Mouse (Mus musculus): ENCODE results near the gene Cx3cr1. TPM values are rescaled to one million over a fixed set of nuclear protein-coding genes. Genes with fewer than 3 reads are reported as not detected.
A peak's percentile ranks its signal among the peaks of the same experiment; 100 is the strongest.

Gene Cx3cr1
- 6.5 and 9.0 TPM in 2 replicates for polyA plus RNA-seq (2014; fragmentation: Nextera tagmentation; extraction: Ambion mirVana)

DNA sequence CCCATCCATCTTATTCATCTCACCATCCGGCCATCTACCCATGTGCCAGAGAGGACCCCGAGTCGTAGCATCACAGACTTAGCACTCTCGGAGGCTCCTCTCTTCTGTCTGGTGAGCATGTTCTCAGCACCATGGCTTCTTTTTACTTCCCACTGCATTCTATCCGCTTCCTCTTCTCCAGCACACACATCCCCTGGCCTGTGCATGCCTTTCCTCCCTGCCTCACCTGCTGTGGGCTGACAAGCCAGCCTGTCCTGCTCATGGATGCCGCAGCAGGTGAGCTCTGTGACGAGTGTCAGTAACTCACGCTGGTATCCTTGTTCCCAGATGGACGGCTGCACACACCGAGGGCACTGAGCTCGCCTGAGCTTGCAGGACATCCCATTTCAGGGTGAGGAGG lies at the start of gene Cx3cr1:
Gene Cx3cr1 (minus strand): TSS at position 101 of the 400 bp plus-strand sequence.
- Histone ChIP-seq H3K9ac (no peak within 1 kb of the TSS), H3K4me1 (replicated peaks; ENCODE audit: control insufficient read depth, insufficient read depth, low read length) (no peaks in the 10 kb centered on the region), H3K4me3 (replicated peaks; ENCODE audit: low read length) (no peak within 1 kb of the TSS), H3K27me3 (ENCODE audit: control insufficient read depth, insufficient read depth, low read length) (no peaks in the 10 kb centered on the region), H3K36me3 (replicated peaks; ENCODE audit: control insufficient read depth, insufficient read depth) (no peaks in the 10 kb centered on the region), H3K9me3 (ENCODE audit: control insufficient read depth, low read length) (no peaks in the 10 kb centered on the region), H3K4me2 (replicated peaks) (no peak within 1 kb of the TSS), H3K27ac (no peak within 1 kb of the TSS)
- ATAC-seq (ENCODE audit: low FRiP score) (no peak), DNase-seq (ENCODE audit: low spot score) (no peak)
- WGBS: 85% methylated on average over 11 of the region's 11 CpGs

DNA sequence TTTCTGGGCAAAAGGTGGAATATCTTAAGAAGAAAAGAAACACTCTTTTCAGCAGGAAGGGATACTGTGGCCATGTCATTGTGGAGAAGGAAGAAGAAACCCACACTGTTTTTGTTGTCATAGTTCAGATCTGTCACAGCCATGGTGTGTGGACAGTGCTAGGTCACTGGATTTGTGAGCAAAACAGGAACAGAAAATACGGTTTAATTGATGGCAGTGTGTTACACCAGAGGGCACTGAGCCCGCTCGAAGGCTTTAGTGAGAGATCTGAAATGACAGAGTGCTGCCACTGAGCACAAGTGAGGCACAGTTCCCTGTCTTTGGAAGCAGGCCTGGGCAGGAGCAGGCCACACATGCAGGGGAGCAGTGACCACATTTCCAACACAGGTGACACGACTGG lies 48.5 kb upstream of the Cx3cr1 start:
- Histone ChIP-seq H3K27me3 (ENCODE audit: control insufficient read depth, insufficient read depth, low read length) (no peaks in the 10 kb centered on the region), H3K4me2 (replicated peaks) (no peak overlapping the region), H3K4me3 (replicated peaks; ENCODE audit: low read length) (no peak overlapping the region), H3K9me3 (ENCODE audit: control insufficient read depth, low read length) (no peaks in the 10 kb centered on the region), H3K4me1 (replicated peaks; ENCODE audit: control insufficient read depth, insufficient read depth, low read length) (no peaks in the 10 kb centered on the region), H3K9ac (no peak overlapping the region), H3K36me3 (replicated peaks; ENCODE audit: control insufficient read depth, insufficient read depth) (peaks cover 63% of the 10 kb centered on the region), H3K27ac (no peak overlapping the region)
- ATAC-seq (ENCODE audit: low FRiP score): no peak
- no peak for DNase-seq (ENCODE audit: low spot score)
- WGBS: 94% methylated on average over 4 of the region's 4 CpGs

DNA sequence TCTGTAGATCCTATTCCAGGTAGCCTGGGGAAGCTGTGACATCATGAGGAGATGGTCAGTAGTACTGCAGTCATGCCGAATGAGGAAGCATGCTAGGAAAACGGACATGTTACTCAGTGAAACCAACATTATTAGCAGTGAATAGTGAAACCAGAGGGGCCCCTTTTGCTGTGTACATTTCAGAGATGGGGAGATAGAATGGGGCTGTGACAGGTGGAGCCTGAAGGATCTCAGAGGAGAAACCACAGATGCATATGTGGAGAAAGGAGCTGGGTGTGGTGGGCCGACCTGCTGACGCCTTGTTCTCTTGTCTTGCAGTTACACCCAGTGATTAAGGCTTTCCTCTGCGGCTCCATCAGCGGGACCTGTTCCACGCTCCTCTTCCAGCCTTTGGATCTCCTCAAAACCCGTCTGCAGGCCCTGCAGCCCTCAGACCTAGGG lies 46.5 kb upstream of the Cx3cr1 start:
- ATAC-seq (ENCODE audit: low FRiP score): no peak
- H3K4me2 ChIP-seq (replicated peaks): no peak overlapping the region
- no peaks in the 10 kb centered on the region for H3K9me3 ChIP-seq (ENCODE audit: control insufficient read depth, low read length)
- H3K36me3 ChIP-seq (replicated peaks; ENCODE audit: control insufficient read depth, insufficient read depth): peaks cover 46% of the 10 kb centered on the region
- no peak overlapping the region for H3K9ac ChIP-seq
- H3K27me3 ChIP-seq (ENCODE audit: control insufficient read depth, insufficient read depth, low read length): no peaks in the 10 kb centered on the region
- DNase-seq (ENCODE audit: low spot score): no peak
- no peak overlapping the region for H3K4me3 ChIP-seq (replicated peaks; ENCODE audit: low read length)
- no peak overlapping the region for H3K27ac ChIP-seq
- 94% methylated on average over 8 of the region's 8 CpGs for WGBS
- H3K4me1 ChIP-seq (replicated peaks; ENCODE audit: control insufficient read depth, insufficient read depth, low read length): peaks cover 3% of the 10 kb centered on the region; the same call in 1 of the 2 replicates

DNA sequence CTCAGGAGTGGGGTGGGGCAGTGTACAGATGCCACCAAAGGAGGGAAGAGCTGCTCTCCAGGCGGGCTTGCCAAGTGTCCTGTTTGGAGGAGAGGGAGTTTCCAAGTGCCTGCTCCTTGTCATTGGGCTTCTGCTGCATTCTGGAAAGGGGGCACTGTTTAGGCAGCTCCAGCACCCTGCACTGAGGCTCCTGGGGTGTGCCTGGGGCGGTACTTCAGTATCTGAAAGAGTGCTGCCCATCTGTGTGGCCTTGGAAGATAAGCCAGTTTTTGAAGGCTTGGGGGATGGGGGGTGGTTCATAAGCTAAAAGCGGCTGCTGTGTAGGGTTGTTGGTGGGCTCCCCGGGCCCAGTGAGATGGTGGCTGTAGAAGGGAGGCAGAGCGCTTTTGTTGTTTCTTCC lies 45.9 kb upstream of the Cx3cr1 start:
- 84% methylated on average over 5 of the region's 5 CpGs for WGBS
- H3K4me3 ChIP-seq (replicated peaks; ENCODE audit: low read length): no peak overlapping the region
- peaks cover 40% of the 10 kb centered on the region for H3K36me3 ChIP-seq (replicated peaks; ENCODE audit: control insufficient read depth, insufficient read depth)
- no peak for DNase-seq (ENCODE audit: low spot score)
- no peak overlapping the region for H3K4me2 ChIP-seq (replicated peaks)
- no peaks in the 10 kb centered on the region for H3K9me3 ChIP-seq (ENCODE audit: control insufficient read depth, low read length)
- ATAC-seq (ENCODE audit: low FRiP score): no peak
- H3K4me1 ChIP-seq (replicated peaks; ENCODE audit: control insufficient read depth, insufficient read depth, low read length): peaks cover 7% of the 10 kb centered on the region; the same call in 1 of the 2 replicates
- no peaks in the 10 kb centered on the region for H3K27me3 ChIP-seq (ENCODE audit: control insufficient read depth, insufficient read depth, low read length)
- no peak overlapping the region for H3K27ac ChIP-seq
- H3K9ac ChIP-seq: no peak overlapping the region

DNA sequence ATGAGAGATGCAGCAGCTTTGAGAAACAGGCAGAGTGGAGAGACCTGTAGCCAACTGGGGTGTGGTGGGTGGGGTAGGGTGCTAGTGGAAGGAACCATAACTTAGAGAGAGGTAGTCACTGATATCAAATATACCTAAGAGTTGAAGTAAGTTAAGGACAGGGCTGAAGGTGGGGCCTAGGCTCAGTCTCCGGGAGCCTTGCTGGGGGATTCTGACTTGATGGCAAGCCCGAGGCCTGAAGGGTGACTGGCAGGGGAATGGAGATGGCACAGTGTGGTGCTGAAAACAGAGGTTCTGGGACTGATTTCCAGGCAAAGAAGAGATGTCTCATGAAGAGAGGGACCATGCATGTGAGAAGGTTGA lies 45.1 kb upstream of the Cx3cr1 start:
- 98% methylated on average over 2 of the region's 2 CpGs for WGBS
- Histone ChIP-seq H3K4me2 (replicated peaks) (no peak overlapping the region), H3K4me1 (replicated peaks; ENCODE audit: control insufficient read depth, insufficient read depth, low read length) (peaks cover 7% of the 10 kb centered on the region; the same call in 1 of the 2 replicates), H3K9me3 (ENCODE audit: control insufficient read depth, low read length) (no peaks in the 10 kb centered on the region), H3K36me3 (replicated peaks; ENCODE audit: control insufficient read depth, insufficient read depth) (peaks cover 32% of the 10 kb centered on the region), H3K4me3 (replicated peaks; ENCODE audit: low read length) (no peak overlapping the region), H3K9ac (no peak overlapping the region), H3K27ac (no peak overlapping the region), H3K27me3 (ENCODE audit: control insufficient read depth, insufficient read depth, low read length) (no peaks in the 10 kb centered on the region)
- no peak for DNase-seq (ENCODE audit: low spot score)
- ATAC-seq (ENCODE audit: low FRiP score): no peak

DNA sequence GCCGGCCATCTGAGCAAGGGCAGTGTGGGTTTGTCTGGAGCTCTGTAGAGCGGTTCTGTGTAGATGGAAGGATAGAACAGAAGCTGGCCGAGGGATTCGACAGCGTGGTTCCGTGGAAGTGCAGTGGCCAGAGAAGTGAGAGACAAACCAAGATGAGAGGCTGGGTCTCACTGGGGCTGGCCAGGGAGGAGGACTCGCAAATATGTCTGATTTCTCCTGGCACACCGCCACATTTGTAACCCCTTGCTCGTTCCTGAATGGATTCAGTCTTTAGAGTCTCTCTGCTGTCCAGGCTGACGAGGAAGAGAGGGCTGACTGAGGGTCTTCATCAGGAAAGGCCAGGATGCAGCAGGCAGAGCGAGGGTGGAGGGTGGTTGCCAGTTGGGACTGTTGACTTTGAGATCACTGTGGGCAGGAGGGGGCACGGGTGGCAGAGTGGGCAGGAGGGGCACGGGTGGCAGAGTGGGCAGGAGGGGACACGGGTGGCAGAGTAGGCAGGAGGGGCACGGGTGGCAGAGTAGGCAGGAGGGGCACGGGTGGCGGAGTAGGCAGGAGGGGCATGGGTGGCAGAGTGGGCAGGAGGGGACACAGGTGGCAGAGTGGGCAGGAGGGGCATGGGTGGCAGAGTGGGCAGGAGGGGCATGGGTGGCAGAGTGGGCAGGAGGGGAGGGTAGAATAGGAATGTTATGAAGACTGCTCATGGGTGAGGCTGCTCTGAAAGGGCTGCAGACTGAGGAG lies 44.5 kb upstream of the Cx3cr1 start:
- no peak overlapping the region for H3K27ac ChIP-seq
- ATAC-seq (ENCODE audit: low FRiP score) (no peak), DNase-seq (ENCODE audit: low spot score) (no peak)
- H3K36me3 ChIP-seq (replicated peaks; ENCODE audit: control insufficient read depth, insufficient read depth): peaks cover 27% of the 10 kb centered on the region
- H3K4me2 ChIP-seq (replicated peaks): no peak overlapping the region
- H3K4me3 ChIP-seq (replicated peaks; ENCODE audit: low read length): no peak overlapping the region
- no peak overlapping the region for H3K9ac ChIP-seq
- no peaks in the 10 kb centered on the region for H3K9me3 ChIP-seq (ENCODE audit: control insufficient read depth, low read length)
- H3K4me1 ChIP-seq (replicated peaks; ENCODE audit: control insufficient read depth, insufficient read depth, low read length): peaks cover 7% of the 10 kb centered on the region; the same call in 1 of the 2 replicates
- 90% methylated on average over 17 of the region's 17 CpGs for WGBS
- no peaks in the 10 kb centered on the region for H3K27me3 ChIP-seq (ENCODE audit: control insufficient read depth, insufficient read depth, low read length)

DNA sequence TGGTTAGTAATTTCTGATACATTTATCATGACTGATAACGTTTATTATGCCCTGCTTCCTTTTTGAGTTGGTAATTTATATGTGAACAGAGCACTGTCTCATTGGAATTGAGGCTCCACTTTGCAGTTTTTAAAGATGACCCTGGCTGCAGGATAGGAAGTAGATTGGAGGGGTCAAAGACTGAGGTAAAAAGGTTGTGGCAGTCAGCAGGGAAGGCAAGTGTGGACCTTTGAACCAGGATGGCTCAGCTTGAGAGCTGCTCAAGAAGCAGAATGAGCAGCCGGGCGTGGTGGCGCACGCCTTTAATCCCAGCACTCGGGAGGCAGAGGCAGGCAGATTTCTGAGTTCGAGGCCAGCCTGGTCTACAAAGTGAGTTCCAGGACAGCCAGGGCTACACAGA lies 43.8 kb upstream of the Cx3cr1 start:
- no peak overlapping the region for H3K4me3 ChIP-seq (replicated peaks; ENCODE audit: low read length)
- H3K27me3 ChIP-seq (ENCODE audit: control insufficient read depth, insufficient read depth, low read length): no peaks in the 10 kb centered on the region
- peaks cover 7% of the 10 kb centered on the region; the same call in 1 of the 2 replicates for H3K4me1 ChIP-seq (replicated peaks; ENCODE audit: control insufficient read depth, insufficient read depth, low read length)
- H3K27ac ChIP-seq: no peak overlapping the region
- ATAC-seq (ENCODE audit: low FRiP score) (no peak), DNase-seq (ENCODE audit: low spot score) (no peak)
- no peak overlapping the region for H3K4me2 ChIP-seq (replicated peaks)
- 94% methylated on average over 6 of the region's 7 CpGs for WGBS
- H3K9ac ChIP-seq: no peak overlapping the region
- peaks cover 22% of the 10 kb centered on the region for H3K36me3 ChIP-seq (replicated peaks; ENCODE audit: control insufficient read depth, insufficient read depth)
- H3K9me3 ChIP-seq (ENCODE audit: control insufficient read depth, low read length): no peaks in the 10 kb centered on the region

DNA sequence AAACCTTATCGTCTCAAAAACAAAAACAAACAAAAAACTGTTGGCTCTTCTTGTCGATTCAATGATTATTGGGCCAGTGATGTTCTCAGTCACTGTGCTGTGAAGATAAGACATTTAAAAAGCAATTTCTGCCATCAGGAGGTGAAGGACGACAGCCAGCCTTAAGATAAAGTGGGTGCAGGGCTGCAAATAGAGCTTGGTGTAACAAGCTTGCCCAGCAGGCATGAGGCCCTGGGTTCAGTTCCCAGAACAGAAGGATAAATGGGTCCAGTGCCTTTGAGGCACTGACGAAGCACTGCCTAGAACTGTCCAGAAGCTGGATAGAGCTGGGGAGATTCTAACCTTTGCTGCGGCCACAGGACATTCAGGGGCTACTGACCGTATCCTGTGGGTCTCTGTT lies 42.8 kb upstream of the Cx3cr1 start:
- Histone ChIP-seq H3K4me2 (replicated peaks) (no peak overlapping the region), H3K36me3 (replicated peaks; ENCODE audit: control insufficient read depth, insufficient read depth) (peaks cover 12% of the 10 kb centered on the region), H3K27me3 (ENCODE audit: control insufficient read depth, insufficient read depth, low read length) (no peaks in the 10 kb centered on the region), H3K9ac (no peak overlapping the region), H3K4me1 (replicated peaks; ENCODE audit: control insufficient read depth, insufficient read depth, low read length) (peaks cover 7% of the 10 kb centered on the region; the same call in 1 of the 2 replicates), H3K4me3 (replicated peaks; ENCODE audit: low read length) (no peak overlapping the region), H3K9me3 (ENCODE audit: control insufficient read depth, low read length) (no peaks in the 10 kb centered on the region), H3K27ac (no peak overlapping the region)
- DNase-seq (ENCODE audit: low spot score) (no peak), ATAC-seq (ENCODE audit: low FRiP score) (no peak)
- WGBS: 92% methylated on average over 6 of the region's 6 CpGs

DNA sequence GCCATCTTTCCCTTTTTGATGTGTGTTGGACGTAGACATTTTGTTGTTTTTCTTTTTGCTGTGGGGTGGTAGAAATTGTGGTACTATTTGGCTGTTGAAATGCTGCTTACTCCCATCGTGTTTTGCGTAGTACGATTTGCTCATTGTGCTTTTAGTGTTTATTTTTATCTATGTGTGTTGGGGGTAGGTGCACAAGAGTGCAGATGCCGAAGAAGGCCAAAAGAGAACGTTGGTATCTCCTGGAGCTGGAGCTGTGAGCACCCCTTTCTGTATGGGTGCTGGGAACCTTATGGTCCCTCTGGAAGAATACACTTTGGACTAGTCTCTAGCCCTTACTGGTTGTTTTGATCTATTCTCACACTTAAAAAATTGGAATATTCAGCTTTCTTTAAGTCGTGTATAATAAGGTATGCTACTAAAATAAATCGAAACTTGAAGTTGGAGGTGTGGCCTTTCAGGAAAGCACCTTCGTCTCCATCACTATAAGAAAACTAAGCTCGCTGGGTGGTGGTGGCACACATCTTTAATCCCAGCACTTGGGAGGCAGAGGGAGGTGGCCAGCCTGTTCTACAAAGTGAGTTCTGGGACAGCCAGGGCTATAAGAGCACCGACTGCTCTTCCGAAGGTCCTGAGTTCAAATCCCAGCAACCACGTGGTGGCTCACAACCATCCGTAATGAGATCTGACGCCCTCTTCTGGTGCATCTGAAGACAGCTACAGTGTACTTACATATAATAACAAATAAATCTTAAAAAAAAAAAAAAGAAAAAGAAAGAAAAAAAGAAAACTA lies 41.7 kb upstream of the Cx3cr1 start:
- peak overlapping the region; percentile 83 for H3K4me3 ChIP-seq (replicated peaks; ENCODE audit: low read length)
- H3K36me3 ChIP-seq (replicated peaks; ENCODE audit: control insufficient read depth, insufficient read depth): peaks cover 2% of the 10 kb centered on the region; the same call in 1 of the 2 replicates
- ATAC-seq (ENCODE audit: low FRiP score) (no peak), DNase-seq (ENCODE audit: low spot score) (no peak)
- H3K27me3 ChIP-seq (ENCODE audit: control insufficient read depth, insufficient read depth, low read length): no peaks in the 10 kb centered on the region
- no peaks in the 10 kb centered on the region for H3K9me3 ChIP-seq (ENCODE audit: control insufficient read depth, low read length)
- WGBS: 81% methylated on average over 15 of the region's 15 CpGs
- peak overlapping the region; percentile 70 for H3K4me2 ChIP-seq (replicated peaks)
- peak overlapping the region; percentile 92 for H3K9ac ChIP-seq
- H3K27ac ChIP-seq: peak overlapping the region; percentile 94
- H3K4me1 ChIP-seq (replicated peaks; ENCODE audit: control insufficient read depth, insufficient read depth, low read length): peaks cover 7% of the 10 kb centered on the region; the same call in 1 of the 2 replicates
